Mouse (Mus musculus): ENCODE results near the gene Sema4g.

GRCm38 (mm10) chr19:45014981-45015402 is 26.1 kb downstream of the Sema4g start:
- TF ChIP-seq POLR2A (IDR thresholded peaks at IDR 0.05; ENCODE audit: low read depth, low read length) (peak; percentile 70), CTCF (IDR thresholded peaks at IDR 0.05; ENCODE audit: borderline replicate concordance, insufficient read depth, low read length) (no peak)

Data from embryonic fibroblast, embryonic 13.5 days (primary cell).